Mouse (Mus musculus): ENCODE results near the gene Pde8a. TPM values are rescaled to one million over a fixed set of nuclear protein-coding genes. Genes with fewer than 3 reads are reported as not detected.

Gene Pde8a
- polyA plus RNA-seq, 1 experiment from 2014 or later: 2.5 TPM

DNA sequence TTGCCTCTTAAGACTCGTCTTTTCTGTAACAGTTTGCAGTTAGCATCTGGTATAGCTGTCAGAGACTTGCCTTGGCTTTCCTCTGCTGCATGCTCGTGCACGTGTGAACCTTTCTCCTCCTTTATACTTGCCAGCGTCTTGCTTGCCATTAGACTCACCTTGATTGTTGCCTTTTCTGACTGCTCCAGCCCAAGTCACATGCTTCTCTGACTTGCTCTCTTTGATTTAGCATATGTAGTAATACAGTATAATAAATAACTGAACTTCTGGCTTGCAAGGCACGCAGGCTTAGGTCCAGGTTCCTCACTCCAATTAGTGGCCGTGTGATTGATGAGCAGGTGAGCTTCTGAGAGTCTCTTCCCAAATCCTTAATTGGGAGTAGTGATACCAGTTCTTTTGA, 37.2 kb downstream of the Pde8a start:
- 82% methylated on average over 6 of the region's 6 CpGs for WGBS
- no peaks in the 10 kb centered on the region for H3K27me3 ChIP-seq
- no peak overlapping the region for H3K4me2 ChIP-seq
- H3K4me1 ChIP-seq (replicated peaks): no peaks in the 10 kb centered on the region
- no peaks in the 10 kb centered on the region for H3K9me3 ChIP-seq
- no peak overlapping the region for H3K9ac ChIP-seq
- ATAC-seq (ENCODE audit: low read depth): no peak
- no peak overlapping the region for H3K4me3 ChIP-seq
- no peak overlapping the region for H3K27ac ChIP-seq (replicated peaks)
- H3K36me3 ChIP-seq: no peaks in the 10 kb centered on the region

DNA sequence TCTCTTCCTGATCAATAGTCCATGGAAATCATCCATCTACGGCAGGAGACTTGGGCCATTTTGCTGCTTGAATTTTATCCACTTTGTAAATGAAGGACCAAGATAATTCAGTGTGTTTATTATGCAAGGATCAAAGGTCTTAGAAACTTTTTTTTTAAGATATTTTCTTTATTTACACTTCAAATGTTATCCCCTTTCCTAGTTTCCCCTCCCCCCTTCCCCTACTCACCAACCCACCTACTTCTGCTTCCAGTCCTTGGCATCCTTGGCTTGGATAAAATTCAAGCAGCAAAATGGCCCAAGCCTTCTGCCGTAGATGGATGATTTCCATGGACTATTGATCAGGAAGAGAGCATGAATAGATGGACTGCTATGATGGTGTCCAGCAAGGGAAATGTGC, 38.1 kb downstream of the Pde8a start:
- Histone ChIP-seq H3K4me2 (no peak overlapping the region), H3K4me1 (replicated peaks) (no peaks in the 10 kb centered on the region), H3K27ac (replicated peaks) (no peak overlapping the region), H3K4me3 (no peak overlapping the region), H3K36me3 (no peaks in the 10 kb centered on the region), H3K9ac (no peak overlapping the region), H3K9me3 (no peaks in the 10 kb centered on the region), H3K27me3 (no peaks in the 10 kb centered on the region)
- 92% methylated on average over 2 of the region's 2 CpGs for WGBS
- no peak for ATAC-seq (ENCODE audit: low read depth)

GRCm38 (mm10) chr7:81253317-81253716, 39.9 kb downstream of the Pde8a start:
- Histone ChIP-seq H3K4me3 (no peak overlapping the region), H3K27me3 (no peaks in the 10 kb centered on the region), H3K36me3 (no peaks in the 10 kb centered on the region), H3K4me1 (replicated peaks) (no peaks in the 10 kb centered on the region), H3K9me3 (no peaks in the 10 kb centered on the region), H3K27ac (replicated peaks) (no peak overlapping the region), H3K4me2 (no peak overlapping the region), H3K9ac (no peak overlapping the region)
- ATAC-seq (ENCODE audit: low read depth): no peak
- 90% methylated on average over 11 of the region's 11 CpGs for WGBS

DNA sequence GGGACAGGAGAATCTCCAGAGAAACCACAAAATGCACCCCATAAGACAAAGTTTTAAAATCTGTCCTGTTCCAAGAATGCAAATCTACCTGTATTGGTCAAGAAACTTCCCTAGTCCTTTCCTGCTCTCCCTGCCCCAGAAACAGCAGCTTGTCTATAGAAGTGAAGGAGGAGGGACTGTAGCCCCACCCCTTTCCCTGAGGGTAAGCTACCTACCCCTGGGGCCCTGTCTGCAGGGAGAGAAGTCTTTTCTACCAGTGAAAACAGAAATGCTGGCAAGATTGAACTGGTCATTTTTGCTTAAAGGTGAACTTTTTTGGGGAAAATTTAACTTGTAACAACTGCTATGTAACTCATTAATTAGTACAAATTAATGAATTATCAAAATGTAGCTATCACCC, 41.2 kb downstream of the Pde8a start:
- Histone ChIP-seq H3K9ac (no peak overlapping the region), H3K4me3 (no peak overlapping the region), H3K27ac (replicated peaks) (no peak overlapping the region), H3K36me3 (no peaks in the 10 kb centered on the region), H3K4me2 (no peak overlapping the region), H3K27me3 (no peaks in the 10 kb centered on the region), H3K4me1 (replicated peaks) (no peaks in the 10 kb centered on the region), H3K9me3 (no peaks in the 10 kb centered on the region)
- ATAC-seq (ENCODE audit: low read depth): no peak

- Histone ChIP-seq H3K9me3 (no peaks in the 10 kb centered on the region), H3K36me3 (no peaks in the 10 kb centered on the region), H3K4me2 (no peak overlapping the region), H3K9ac (no peak overlapping the region), H3K4me3 (no peak overlapping the region), H3K27me3 (no peaks in the 10 kb centered on the region), H3K4me1 (replicated peaks) (no peaks in the 10 kb centered on the region), H3K27ac (replicated peaks) (no peak overlapping the region)
- WGBS: 93% methylated on average over 3 of the region's 3 CpGs
- ATAC-seq (ENCODE audit: low read depth): no peak
Observed at GRCm38 (mm10) chr7:81255456-81255855, 42.1 kb downstream of the Pde8a start.

- Histone ChIP-seq H3K27ac (replicated peaks) (no peak overlapping the region), H3K27me3 (no peaks in the 10 kb centered on the region), H3K4me1 (replicated peaks) (no peaks in the 10 kb centered on the region), H3K4me3 (no peak overlapping the region), H3K9me3 (no peaks in the 10 kb centered on the region), H3K9ac (no peak overlapping the region), H3K36me3 (no peaks in the 10 kb centered on the region), H3K4me2 (no peak overlapping the region)
- 94% methylated on average over 3 of the region's 3 CpGs for whole genome bisulfite sequencing
- ATAC-seq (ENCODE audit: low read depth): no peak
Observed at GRCm38 (mm10) chr7:81256773-81257172, 43.4 kb downstream of the Pde8a start.

DNA sequence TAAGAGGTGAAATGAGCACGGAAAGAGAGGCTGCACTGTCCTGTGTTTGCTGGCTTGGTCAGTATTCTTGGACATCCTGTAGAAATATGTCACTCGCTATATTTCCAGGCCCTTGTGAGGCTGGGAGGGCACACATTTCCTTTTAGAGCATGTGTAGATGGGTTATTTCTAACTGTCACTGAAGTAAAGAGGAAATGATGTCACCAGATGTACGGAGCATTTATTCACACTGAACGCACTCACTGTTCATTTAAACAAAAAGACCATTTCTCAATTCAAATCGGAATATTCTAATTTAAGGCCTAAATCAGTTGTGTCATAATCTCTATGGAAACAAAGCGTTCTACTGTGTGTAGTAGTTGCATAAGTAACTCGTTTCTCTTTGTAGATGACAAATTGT, 48.2 kb downstream of the Pde8a start:
- Histone ChIP-seq H3K4me2 (no peak overlapping the region), H3K27me3 (no peaks in the 10 kb centered on the region), H3K27ac (replicated peaks) (no peak overlapping the region), H3K4me1 (replicated peaks) (no peaks in the 10 kb centered on the region), H3K4me3 (no peak overlapping the region), H3K9ac (no peak overlapping the region), H3K9me3 (no peaks in the 10 kb centered on the region), H3K36me3 (no peaks in the 10 kb centered on the region)
- 83% methylated on average over 7 of the region's 7 CpGs for WGBS
- ATAC-seq (ENCODE audit: low read depth): no peak

DNA sequence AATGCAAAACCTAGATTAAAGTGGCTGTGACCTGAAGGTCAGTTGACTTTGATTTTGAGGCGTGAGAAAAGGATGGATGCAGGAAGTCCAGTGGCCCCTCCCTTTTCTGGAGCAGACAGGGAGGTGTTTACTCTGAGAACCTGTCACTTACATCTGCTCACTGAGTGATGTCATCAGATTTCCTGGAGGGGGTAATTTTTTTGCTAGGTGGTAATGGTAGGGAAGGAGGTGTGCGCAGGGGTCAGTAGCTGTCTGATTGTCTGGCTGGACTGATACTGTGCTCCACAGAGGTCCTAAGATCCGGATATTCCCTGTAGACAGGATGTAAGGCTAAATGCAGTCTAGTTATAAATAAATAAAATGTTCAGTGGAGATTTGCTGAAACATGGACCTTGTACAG, 59.5 kb downstream of the Pde8a start:
- no peak for ATAC-seq (ENCODE audit: low read depth)
- no peak overlapping the region for H3K4me3 ChIP-seq
- H3K4me2 ChIP-seq: no peak overlapping the region
- no peak overlapping the region for H3K9ac ChIP-seq
- H3K4me1 ChIP-seq (replicated peaks): no peaks in the 10 kb centered on the region
- no peaks in the 10 kb centered on the region for H3K27me3 ChIP-seq
- no peaks in the 10 kb centered on the region; the same call in 1 of the 2 replicates for H3K9me3 ChIP-seq
- no peaks in the 10 kb centered on the region for H3K36me3 ChIP-seq
- WGBS: 90% methylated on average over 3 of the region's 3 CpGs
- H3K27ac ChIP-seq (replicated peaks): no peak overlapping the region

DNA sequence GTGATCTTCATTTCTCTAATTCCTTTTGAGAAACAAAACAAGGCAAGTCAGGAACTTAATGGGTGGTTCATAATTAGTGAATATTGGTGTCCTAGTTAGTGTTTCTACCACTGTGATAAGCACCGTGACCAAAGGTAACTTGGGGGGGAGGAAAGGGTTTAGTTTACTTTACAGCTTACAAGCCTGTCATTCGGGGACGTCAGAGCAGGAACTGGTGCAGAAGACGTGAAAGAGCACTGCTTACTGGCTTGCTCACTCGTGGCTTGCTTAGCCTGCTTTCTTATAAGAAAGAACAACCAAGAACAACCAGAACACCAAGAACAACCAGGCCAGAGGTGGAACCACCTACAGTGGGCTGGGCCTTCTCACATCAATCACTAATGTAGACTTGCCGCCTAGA, 65.6 kb downstream of the Pde8a start:
- ATAC-seq (ENCODE audit: low read depth): no peak
- H3K4me1 ChIP-seq (replicated peaks): no peaks in the 10 kb centered on the region
- no peak overlapping the region for H3K4me3 ChIP-seq
- no peak overlapping the region for H3K27ac ChIP-seq (replicated peaks)
- H3K4me2 ChIP-seq: no peak overlapping the region
- H3K9ac ChIP-seq: no peak overlapping the region
- 88% methylated on average over 6 of the region's 6 CpGs for WGBS
- no peaks in the 10 kb centered on the region for H3K27me3 ChIP-seq
- H3K36me3 ChIP-seq: no peaks in the 10 kb centered on the region
- H3K9me3 ChIP-seq: no peaks in the 10 kb centered on the region

DNA sequence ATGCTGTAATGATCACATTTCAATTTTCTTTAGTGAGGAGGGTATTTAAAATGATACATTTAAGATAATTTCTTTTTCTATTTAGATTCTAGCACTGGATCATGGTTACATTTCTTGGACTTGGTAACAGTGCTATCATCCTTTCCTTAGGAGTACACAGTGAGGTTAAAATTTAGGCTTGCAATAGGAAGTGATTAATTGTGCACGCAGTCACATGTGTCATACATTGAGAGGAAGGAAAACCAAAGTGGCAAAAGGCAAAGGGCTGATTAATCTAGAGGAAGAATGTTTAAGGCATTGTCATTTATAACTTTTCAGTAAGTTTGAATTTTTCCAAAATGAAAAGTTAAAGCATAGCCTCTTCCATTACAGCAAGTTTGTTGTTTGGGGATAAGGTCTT, 67.8 kb downstream of the Pde8a start:
- no peaks in the 10 kb centered on the region for H3K27me3 ChIP-seq
- 96% methylated on average over 1 of the region's 1 CpGs for WGBS
- H3K4me3 ChIP-seq: no peak overlapping the region
- ATAC-seq (ENCODE audit: low read depth): no peak
- H3K4me1 ChIP-seq (replicated peaks): no peaks in the 10 kb centered on the region
- no peak overlapping the region for H3K27ac ChIP-seq (replicated peaks)
- H3K36me3 ChIP-seq: no peaks in the 10 kb centered on the region
- no peak overlapping the region for H3K9ac ChIP-seq
- no peak overlapping the region for H3K4me2 ChIP-seq
- H3K9me3 ChIP-seq: no peaks in the 10 kb centered on the region

DNA sequence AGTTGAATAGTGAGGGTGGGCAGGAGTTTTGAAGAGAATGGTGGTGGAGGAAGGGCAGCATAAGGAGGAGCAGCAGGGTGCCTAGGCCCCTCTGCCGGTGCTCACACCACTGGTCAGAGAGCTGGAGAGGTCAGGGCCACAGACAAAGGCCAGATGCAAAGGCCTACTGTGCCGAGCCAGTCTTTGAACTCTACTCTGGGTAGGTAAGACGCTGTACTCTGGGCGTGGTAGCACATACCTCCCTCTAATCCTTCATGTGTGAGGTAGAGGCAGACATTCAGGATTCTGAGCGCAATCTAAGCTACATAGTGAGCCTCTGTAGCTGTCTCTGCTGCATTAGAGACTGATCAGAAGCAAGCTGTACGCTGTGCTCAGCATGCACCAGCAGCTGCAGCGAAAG, 73.1 kb downstream of the Pde8a start:
- ATAC-seq (ENCODE audit: low read depth): no peak
- Histone ChIP-seq H3K4me1 (replicated peaks) (no peaks in the 10 kb centered on the region), H3K27ac (replicated peaks) (no peak overlapping the region), H3K9ac (0 out of 2 replicates have a peak overlapping the region, but pooled peaks have one; percentile 26), H3K4me2 (no peak overlapping the region), H3K9me3 (no peaks in the 10 kb centered on the region), H3K36me3 (no peaks in the 10 kb centered on the region), H3K4me3 (no peak overlapping the region), H3K27me3 (no peaks in the 10 kb centered on the region)
- 42% methylated on average over 7 of the region's 7 CpGs for WGBS

DNA sequence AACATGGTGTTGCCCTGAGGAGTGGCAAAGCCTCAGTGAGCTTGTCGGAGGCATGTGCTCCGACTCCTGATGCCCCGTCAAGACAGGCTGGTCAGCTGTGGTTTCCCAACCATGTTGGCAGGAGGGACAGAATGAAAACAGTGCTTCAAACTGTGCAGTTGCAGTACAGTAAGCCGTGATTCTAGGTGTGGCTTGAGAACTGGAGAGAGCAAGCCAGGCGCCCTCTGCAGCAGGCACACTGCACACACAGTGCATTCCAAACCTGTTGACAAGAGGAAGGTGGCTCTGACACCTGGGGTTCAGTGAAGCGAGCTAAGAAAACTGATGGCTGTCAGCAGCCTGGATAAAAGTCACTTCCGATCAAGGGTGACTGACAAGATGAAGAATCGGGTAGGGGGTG, 73.5 kb downstream of the Pde8a start:
- no peak overlapping the region for H3K27ac ChIP-seq (replicated peaks)
- no peaks in the 10 kb centered on the region for H3K36me3 ChIP-seq
- ATAC-seq (ENCODE audit: low read depth): no peak
- WGBS: 67% methylated on average over 8 of the region's 8 CpGs
- no peak overlapping the region for H3K4me3 ChIP-seq
- H3K4me1 ChIP-seq (replicated peaks): no peaks in the 10 kb centered on the region
- H3K4me2 ChIP-seq: no peak overlapping the region
- H3K9ac ChIP-seq: no peak overlapping the region
- H3K27me3 ChIP-seq: no peaks in the 10 kb centered on the region
- H3K9me3 ChIP-seq: no peaks in the 10 kb centered on the region

- WGBS: 90% methylated on average over 2 of the region's 2 CpGs
- Histone ChIP-seq H3K36me3 (no peaks in the 10 kb centered on the region), H3K27ac (replicated peaks) (no peak overlapping the region), H3K9ac (no peak overlapping the region), H3K4me3 (no peak overlapping the region), H3K27me3 (no peaks in the 10 kb centered on the region), H3K4me1 (replicated peaks) (no peaks in the 10 kb centered on the region), H3K4me2 (no peak overlapping the region), H3K9me3 (no peaks in the 10 kb centered on the region)
- no peak for ATAC-seq (ENCODE audit: low read depth)
Observed at GRCm38 (mm10) chr7:81295169-81295568, 81.8 kb downstream of the Pde8a start.
